Mouse (Mus musculus) embryonic fibroblast, embryonic 13.5 days (primary cell): ENCODE measurements at regions not wholly inside any gene's neighbourhood (a gene's known extent, or its start where the extent isn't known, plus 50 kb on each side); places are given as distances from the start of the nearest gene placed in this dataset.
"Not testable (repeated sequence)": the region's sequence is repeated elsewhere in the genome, so short reads cannot be mapped to it uniquely, and the experiment has no call there.

Experiments used
- CTCF ChIP-seq: IDR thresholded peaks from 2 replicates; pipeline ENCODE4 v1.5.1; 2011; ENCODE audit warnings: mild to moderate bottlenecking, control low read depth, low read length, moderate library complexity, borderline replicate concordance; ENCODE audit not compliant: insufficient read depth
- POLR2A ChIP-seq: IDR thresholded peaks from 2 replicates; pipeline ENCODE4 v1.6.1; 2011; ENCODE audit warnings: low read depth, mild to moderate bottlenecking, control low read depth, low read length, moderate library complexity

GRCm38 (mm10) chr4:53243473-53243872 is 83.8 kb upstream of the Abca1 start:
- TF ChIP-seq CTCF, POLR2A: not testable (repeated sequence)
